Mouse (Mus musculus): ENCODE data around the gene Cep295nl.
A peak's percentile ranks its signal among the peaks of the same experiment; 100 is the strongest.

GRCm38 (mm10) chr11:118379251-118380009 lies 37.1 kb upstream of the Cep295nl start:
- TF ChIP-seq CTCF (conservative IDR thresholded peaks at IDR 0.05; ENCODE audit: insufficient read depth, insufficient read length, low read depth, low read length) (peak; percentile 85), POLR2A (IDR thresholded peaks at IDR 0.05; ENCODE audit: low read depth, low read length) (no peak)

Measured in kidney, adult 2 months (tissue).